Mouse (Mus musculus): ENCODE data around the gene Spn. TPM values are rescaled to one million over a fixed set of nuclear protein-coding genes. Genes with fewer than 3 reads are reported as not detected.

Gene Spn
- total and polyA plus RNA-seq, 2 experiments = 0.28 to 0.88 TPM

DNA sequence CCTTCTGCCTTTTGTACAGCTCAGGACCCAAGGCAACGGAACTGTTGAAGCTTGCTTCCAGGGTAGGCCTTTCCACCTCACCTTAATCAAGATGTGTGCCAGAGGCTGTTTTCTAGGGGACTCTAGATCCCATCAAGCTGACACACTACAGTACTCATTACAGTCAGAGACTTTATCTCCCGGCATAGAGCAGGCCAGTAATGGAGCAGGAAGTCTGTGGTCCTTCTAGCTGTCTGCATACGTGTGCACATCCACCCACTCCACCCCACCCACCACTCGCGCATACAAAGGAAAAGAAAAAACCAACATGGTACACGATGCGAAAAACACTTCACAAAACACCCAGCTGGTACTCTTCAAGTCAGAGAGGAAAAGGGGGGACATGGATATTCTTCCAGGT, 6.8 kb upstream of the Spn start:
- Histone ChIP-seq H3K36me3 (ENCODE audit: control insufficient read depth, insufficient read depth, low read length) (no peaks in the 10 kb centered on the region), H3K27me3 (ENCODE audit: control insufficient read depth, insufficient read depth, low read length) (no peaks in the 10 kb centered on the region), H3K79me2 (ENCODE audit: control insufficient read depth, insufficient read depth, low read length) (no peaks in the 10 kb centered on the region), H3K4me3 (ENCODE audit: insufficient read depth, low read depth, low read length) (no peak overlapping the region), H3K4me1 (ENCODE audit: control insufficient read depth, insufficient read depth, low read length) (0 out of 2 replicates have a peak, but pooled peaks cover 2% of the 10 kb centered on the region), H3K9ac (ENCODE audit: low read depth, low read length) (no peak overlapping the region), H3K27ac (replicated peaks; ENCODE audit: insufficient read depth, low read depth, low read length) (no peak overlapping the region)
- WGBS = 79% methylated on average over 7 of the region's 7 CpGs
- DNase-seq (ENCODE audit: extremely low read depth, low read depth, low spot score) = no peak
- no peak for TF ChIP-seq POLR2A (IDR thresholded peaks at IDR 0.05; ENCODE audit: extremely low read depth, insufficient read depth, low read length)

DNA sequence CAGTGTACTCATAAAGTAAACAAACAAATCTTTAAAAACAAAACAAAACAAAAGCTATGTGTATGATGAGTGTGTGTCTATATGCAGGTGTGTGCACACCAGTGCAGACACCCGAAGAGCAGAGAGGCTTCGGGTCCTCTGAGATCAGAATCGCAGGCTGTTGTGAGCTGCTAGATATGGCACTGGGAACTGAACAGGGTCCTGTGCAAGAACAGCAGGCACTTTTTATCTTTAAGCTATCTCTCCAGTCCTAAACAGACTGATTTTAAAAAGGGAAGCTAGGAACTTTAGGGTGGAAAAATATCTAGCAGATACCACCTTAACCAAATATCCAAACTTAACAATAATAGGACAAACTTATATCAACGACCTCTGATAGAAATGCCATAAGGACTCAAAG, 5.0 kb upstream of the Spn start:
- no peak overlapping the region for H3K27ac ChIP-seq (replicated peaks; ENCODE audit: insufficient read depth, low read depth, low read length)
- no peaks in the 10 kb centered on the region for H3K79me2 ChIP-seq (ENCODE audit: control insufficient read depth, insufficient read depth, low read length)
- DNase-seq (ENCODE audit: extremely low read depth, low read depth, low spot score) = no peak
- TF ChIP-seq POLR2A (IDR thresholded peaks at IDR 0.05; ENCODE audit: extremely low read depth, insufficient read depth, low read length) (no peak), CTCF (IDR thresholded peaks at IDR 0.05; ENCODE audit: low read depth, low read length) (no peak)
- H3K4me3 ChIP-seq (ENCODE audit: insufficient read depth, low read depth, low read length) = no peak overlapping the region
- H3K9ac ChIP-seq (ENCODE audit: low read depth, low read length) = no peak overlapping the region
- no peaks in the 10 kb centered on the region for H3K27me3 ChIP-seq (ENCODE audit: control insufficient read depth, insufficient read depth, low read length)
- WGBS = 91% methylated on average over 4 of the region's 4 CpGs
- H3K36me3 ChIP-seq (ENCODE audit: control insufficient read depth, insufficient read depth, low read length) = no peaks in the 10 kb centered on the region
- H3K4me1 ChIP-seq (ENCODE audit: control insufficient read depth, insufficient read depth, low read length) = 0 out of 2 replicates have a peak, but pooled peaks cover 2% of the 10 kb centered on the region

DNA sequence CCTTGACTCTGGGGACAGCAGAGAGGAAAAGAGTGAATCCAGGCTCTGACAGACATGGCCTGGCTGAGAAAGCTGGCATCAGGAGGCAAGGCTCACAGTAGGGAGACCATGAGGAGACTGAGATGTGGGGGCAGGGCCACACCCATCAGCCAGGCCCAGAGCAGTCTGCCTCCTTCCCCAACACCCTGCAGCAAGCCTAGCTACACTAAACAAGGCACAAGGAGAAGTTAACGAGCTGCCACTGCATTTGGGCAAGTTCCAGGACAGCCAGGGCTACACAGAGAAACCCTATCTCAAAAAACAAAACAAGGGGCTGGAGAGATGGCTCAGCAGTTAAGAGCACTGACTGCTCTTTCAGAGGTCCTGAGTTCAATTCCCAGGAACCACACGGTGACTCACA, 4.6 kb upstream of the Spn start:
- H3K27ac ChIP-seq (replicated peaks; ENCODE audit: insufficient read depth, low read depth, low read length) = no peak overlapping the region
- no peak overlapping the region for H3K9ac ChIP-seq (ENCODE audit: low read depth, low read length)
- no peak overlapping the region for H3K4me3 ChIP-seq (ENCODE audit: insufficient read depth, low read depth, low read length)
- whole genome bisulfite sequencing = 67% methylated on average over 2 of the region's 2 CpGs
- no peaks in the 10 kb centered on the region for H3K4me1 ChIP-seq (ENCODE audit: control insufficient read depth, insufficient read depth, low read length)
- TF ChIP-seq CTCF (IDR thresholded peaks at IDR 0.05; ENCODE audit: low read depth, low read length) (no peak), POLR2A (IDR thresholded peaks at IDR 0.05; ENCODE audit: extremely low read depth, insufficient read depth, low read length) (no peak)
- H3K36me3 ChIP-seq (ENCODE audit: control insufficient read depth, insufficient read depth, low read length) = no peaks in the 10 kb centered on the region
- no peak for DNase-seq (ENCODE audit: extremely low read depth, low read depth, low spot score)
- H3K27me3 ChIP-seq (ENCODE audit: control insufficient read depth, insufficient read depth, low read length) = no peaks in the 10 kb centered on the region
- no peaks in the 10 kb centered on the region for H3K79me2 ChIP-seq (ENCODE audit: control insufficient read depth, insufficient read depth, low read length)

DNA sequence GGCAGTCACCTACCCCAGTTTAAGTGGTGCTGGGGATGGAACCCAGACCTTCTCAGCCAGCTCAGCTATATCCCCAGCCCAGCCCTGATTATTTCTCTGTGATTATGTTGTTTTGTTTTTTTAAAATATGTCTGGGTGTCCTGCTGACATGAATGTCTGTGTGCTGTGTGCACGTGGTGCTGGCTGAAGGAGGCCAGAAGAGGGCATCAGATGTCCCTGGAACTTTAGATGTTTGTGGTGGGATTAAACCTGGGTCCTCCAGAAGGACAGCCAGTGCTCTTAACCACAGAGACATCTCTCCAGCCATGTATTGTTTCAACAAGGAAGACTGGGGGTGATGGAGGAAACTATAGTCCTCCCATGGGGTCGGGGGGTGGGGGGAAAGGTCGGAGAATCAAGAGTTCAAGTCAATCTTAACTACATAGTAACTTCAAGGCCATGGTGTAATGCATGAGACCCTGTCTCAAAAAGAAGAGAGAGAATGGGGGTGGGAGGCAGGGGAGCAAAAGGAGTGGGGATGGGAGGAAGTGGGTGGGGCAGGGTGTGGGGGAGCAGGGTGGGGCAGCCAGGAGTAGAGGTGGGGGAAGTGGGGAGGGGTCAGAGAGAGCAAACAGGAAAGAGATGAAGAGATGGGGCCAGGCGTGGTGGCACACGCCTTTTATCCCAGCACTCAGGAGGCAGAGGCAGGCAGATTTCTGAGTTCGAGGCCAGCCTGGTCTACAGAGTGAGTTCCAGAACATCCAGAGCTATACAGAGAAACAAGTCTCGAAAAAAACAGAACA, 3.2 kb upstream of the Spn start:
- H3K79me2 ChIP-seq (ENCODE audit: control insufficient read depth, insufficient read depth, low read length) = no peaks in the 10 kb centered on the region
- H3K4me1 ChIP-seq (ENCODE audit: control insufficient read depth, insufficient read depth, low read length) = no peaks in the 10 kb centered on the region
- no peak overlapping the region for H3K27ac ChIP-seq (replicated peaks; ENCODE audit: insufficient read depth, low read depth, low read length)
- H3K9ac ChIP-seq (ENCODE audit: low read depth, low read length) = no peak overlapping the region
- H3K4me3 ChIP-seq (ENCODE audit: insufficient read depth, low read depth, low read length) = no peak overlapping the region
- 0 out of 2 replicates have a peak, but pooled peaks have one; percentile 6 for TF ChIP-seq CTCF (IDR thresholded peaks at IDR 0.05; ENCODE audit: low read depth, low read length)
- TF ChIP-seq POLR2A (IDR thresholded peaks at IDR 0.05; ENCODE audit: extremely low read depth, insufficient read depth, low read length) = no peak
- no peak for DNase-seq (ENCODE audit: extremely low read depth, low read depth, low spot score)
- H3K27me3 ChIP-seq (ENCODE audit: control insufficient read depth, insufficient read depth, low read length) = no peaks in the 10 kb centered on the region
- WGBS = 74% methylated on average over 7 of the region's 7 CpGs
- H3K36me3 ChIP-seq (ENCODE audit: control insufficient read depth, insufficient read depth, low read length) = no peaks in the 10 kb centered on the region

DNA sequence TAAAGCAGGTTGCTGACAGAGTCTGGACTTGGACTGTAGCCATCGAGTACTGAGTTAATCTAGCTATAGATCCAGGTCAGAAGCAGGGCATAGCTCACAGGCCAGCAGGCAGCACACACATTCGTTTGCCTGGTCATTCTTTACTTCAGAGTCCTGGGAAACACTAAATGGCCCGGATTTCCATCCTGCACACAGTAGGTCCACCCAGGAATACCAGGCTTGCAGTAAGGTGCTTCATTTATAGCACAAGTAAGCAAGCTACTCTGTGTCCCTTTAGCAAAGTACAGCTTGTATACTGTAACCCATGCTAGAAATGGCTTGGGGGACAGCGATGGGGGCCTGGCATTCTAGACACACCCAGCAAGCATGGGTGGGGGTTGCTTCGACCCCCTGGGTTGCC, 1.9 kb upstream of the Spn start:
- no peaks in the 10 kb centered on the region for H3K4me1 ChIP-seq (ENCODE audit: control insufficient read depth, insufficient read depth, low read length)
- no peaks in the 10 kb centered on the region for H3K79me2 ChIP-seq (ENCODE audit: control insufficient read depth, insufficient read depth, low read length)
- no peaks in the 10 kb centered on the region for H3K27me3 ChIP-seq (ENCODE audit: control insufficient read depth, insufficient read depth, low read length)
- no peaks in the 10 kb centered on the region for H3K36me3 ChIP-seq (ENCODE audit: control insufficient read depth, insufficient read depth, low read length)
- no peak overlapping the region for H3K4me3 ChIP-seq (ENCODE audit: insufficient read depth, low read depth, low read length)
- no peak overlapping the region for H3K9ac ChIP-seq (ENCODE audit: low read depth, low read length)
- H3K27ac ChIP-seq (replicated peaks; ENCODE audit: insufficient read depth, low read depth, low read length) = no peak overlapping the region
- WGBS = 45% methylated on average over 5 of the region's 5 CpGs
- no peak for DNase-seq (ENCODE audit: extremely low read depth, low read depth, low spot score)
- TF ChIP-seq CTCF (IDR thresholded peaks at IDR 0.05; ENCODE audit: low read depth, low read length) = no peak
- TF ChIP-seq POLR2A (IDR thresholded peaks at IDR 0.05; ENCODE audit: extremely low read depth, insufficient read depth, low read length) = no peak

DNA sequence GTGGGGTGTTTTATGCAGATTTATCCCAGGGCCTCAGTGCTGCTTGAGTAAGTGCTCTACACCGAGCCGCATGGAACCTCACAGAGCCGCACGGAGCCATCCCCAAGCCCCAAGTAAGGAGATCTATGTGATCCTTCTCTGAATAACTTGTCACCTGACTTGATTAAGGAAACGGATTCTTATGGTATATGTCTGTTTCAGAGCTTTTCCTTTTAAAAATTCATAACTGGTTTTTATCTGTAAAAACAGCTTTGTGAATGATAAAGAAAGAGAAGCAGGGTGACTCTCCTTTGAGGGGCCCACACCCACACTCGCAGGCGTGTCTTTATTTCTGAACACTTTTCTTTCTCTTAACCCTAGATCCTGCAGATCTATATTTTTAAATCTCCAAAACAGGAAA, 1.5 kb upstream of the Spn start:
- Histone ChIP-seq H3K79me2 (ENCODE audit: control insufficient read depth, insufficient read depth, low read length) (no peaks in the 10 kb centered on the region), H3K9ac (ENCODE audit: low read depth, low read length) (no peak overlapping the region), H3K4me3 (ENCODE audit: insufficient read depth, low read depth, low read length) (no peak overlapping the region), H3K4me1 (ENCODE audit: control insufficient read depth, insufficient read depth, low read length) (no peaks in the 10 kb centered on the region), H3K27ac (replicated peaks; ENCODE audit: insufficient read depth, low read depth, low read length) (no peak overlapping the region), H3K27me3 (ENCODE audit: control insufficient read depth, insufficient read depth, low read length) (no peaks in the 10 kb centered on the region), H3K36me3 (ENCODE audit: control insufficient read depth, insufficient read depth, low read length) (no peaks in the 10 kb centered on the region)
- no peak for TF ChIP-seq POLR2A (IDR thresholded peaks at IDR 0.05; ENCODE audit: extremely low read depth, insufficient read depth, low read length)
- no peak for TF ChIP-seq CTCF (IDR thresholded peaks at IDR 0.05; ENCODE audit: low read depth, low read length)
- 95% methylated on average over 7 of the region's 7 CpGs for WGBS
- no peak for DNase-seq (ENCODE audit: extremely low read depth, low read depth, low spot score)
